Mouse (Mus musculus): Measurements from ENCODE around the gene Slc16a2. TPM values are rescaled to one million over a fixed set of nuclear protein-coding genes. Genes with fewer than 3 reads are reported as not detected.

Slc16a2 gene
- polyA plus RNA-seq, 1 experiment from 2014 or later, result 16.3 TPM

- no peak overlapping the region for H3K9ac ChIP-seq (ENCODE audit: low read length)
- H3K27me3 ChIP-seq (ENCODE audit: control insufficient read depth, insufficient read depth, low read length), result peaks cover 15% of the 10 kb centered on the region; the same call in 1 of the 2 replicates
- no peak for ATAC-seq (ENCODE audit: insufficient read depth, low FRiP score, low TSS enrichment)
- no peaks in the 10 kb centered on the region for H3K4me1 ChIP-seq (ENCODE audit: control insufficient read depth, insufficient read depth, low read length)
- 59% methylated on average over 12 of the region's 12 CpGs for WGBS
- DNase-seq (ENCODE audit: low spot score), result no peak
- no peak overlapping the region for H3K27ac ChIP-seq (ENCODE audit: low read depth, low read length)
- no peaks in the 10 kb centered on the region for H3K36me3 ChIP-seq (ENCODE audit: control insufficient read depth, insufficient read depth, low read length)
- H3K4me3 ChIP-seq (ENCODE audit: low read depth, low read length), result no peak overlapping the region
- no peaks in the 10 kb centered on the region for H3K9me3 ChIP-seq (ENCODE audit: control insufficient read depth, low read length)
- no peak overlapping the region for H3K4me2 ChIP-seq (ENCODE audit: low read depth)
Measured at GRCm38 (mm10) chrX:103719618-103720185, 102.1 kb downstream of the Slc16a2 start.

GRCm38 (mm10) chrX:103712922-103713321, 108.9 kb downstream of the Slc16a2 start:
- H3K4me3 ChIP-seq (ENCODE audit: low read depth, low read length), result no peak overlapping the region
- H3K27me3 ChIP-seq (ENCODE audit: control insufficient read depth, insufficient read depth, low read length), result peaks cover 25% of the 10 kb centered on the region; the same call in 1 of the 2 replicates
- H3K9me3 ChIP-seq (ENCODE audit: control insufficient read depth, low read length), result no peaks in the 10 kb centered on the region
- DNase-seq (ENCODE audit: low spot score) (no peak), ATAC-seq (ENCODE audit: insufficient read depth, low FRiP score, low TSS enrichment) (no peak)
- H3K4me1 ChIP-seq (ENCODE audit: control insufficient read depth, insufficient read depth, low read length), result no peaks in the 10 kb centered on the region
- 76% methylated on average over 7 of the region's 7 CpGs for WGBS
- H3K36me3 ChIP-seq (ENCODE audit: control insufficient read depth, insufficient read depth, low read length), result no peaks in the 10 kb centered on the region
- no peak overlapping the region for H3K9ac ChIP-seq (ENCODE audit: low read length)
- no peak overlapping the region for H3K4me2 ChIP-seq (ENCODE audit: low read depth)
- no peak overlapping the region for H3K27ac ChIP-seq (ENCODE audit: low read depth, low read length)

GRCm38 (mm10) chrX:103709671-103710070, 112.1 kb downstream of the Slc16a2 start:
- no peak overlapping the region for H3K27ac ChIP-seq (ENCODE audit: low read depth, low read length)
- H3K27me3 ChIP-seq (ENCODE audit: control insufficient read depth, insufficient read depth, low read length), result peaks cover 44% of the 10 kb centered on the region

DNA sequence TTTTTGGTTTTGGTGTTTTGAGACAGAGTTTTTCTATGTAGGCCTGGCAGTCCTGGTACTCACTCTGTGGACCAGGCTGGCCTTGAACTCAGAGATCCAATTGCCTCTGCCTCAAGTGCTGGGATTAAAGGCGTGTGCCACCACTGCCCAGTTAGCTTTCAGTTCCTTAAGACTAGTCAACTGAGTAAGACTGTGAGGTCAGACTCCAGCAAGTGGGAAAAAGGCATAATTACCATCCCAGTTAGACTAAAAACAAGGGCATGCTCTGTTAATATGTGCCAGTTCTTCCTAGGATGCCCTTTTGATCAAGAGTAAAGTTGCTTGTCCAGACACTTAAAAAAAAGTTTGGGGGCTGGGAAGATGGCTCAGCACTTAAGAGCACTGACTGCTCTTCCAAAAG, 113.2 kb downstream of the Slc16a2 start:
- no peak overlapping the region for H3K4me2 ChIP-seq (ENCODE audit: low read depth)
- no peaks in the 10 kb centered on the region for H3K4me1 ChIP-seq (ENCODE audit: control insufficient read depth, insufficient read depth, low read length)
- peaks cover 43% of the 10 kb centered on the region for H3K27me3 ChIP-seq (ENCODE audit: control insufficient read depth, insufficient read depth, low read length)
- no peak overlapping the region for H3K27ac ChIP-seq (ENCODE audit: low read depth, low read length)
- 84% methylated on average over 1 of the region's 1 CpGs for WGBS
- no peak overlapping the region for H3K4me3 ChIP-seq (ENCODE audit: low read depth, low read length)
- no peaks in the 10 kb centered on the region for H3K36me3 ChIP-seq (ENCODE audit: control insufficient read depth, insufficient read depth, low read length)
- H3K9me3 ChIP-seq (ENCODE audit: control insufficient read depth, low read length), result no peaks in the 10 kb centered on the region
- no peak for ATAC-seq (ENCODE audit: insufficient read depth, low FRiP score, low TSS enrichment)
- no peak overlapping the region for H3K9ac ChIP-seq (ENCODE audit: low read length)
- no peak for DNase-seq (ENCODE audit: low spot score)

More at GRCm38 (mm10) chrX:103709671-103710070, 112.1 kb downstream of the Slc16a2 start:
- H3K9me3 ChIP-seq (ENCODE audit: control insufficient read depth, low read length), result no peaks in the 10 kb centered on the region
- no peak overlapping the region for H3K4me3 ChIP-seq (ENCODE audit: low read depth, low read length)
- H3K36me3 ChIP-seq (ENCODE audit: control insufficient read depth, insufficient read depth, low read length), result no peaks in the 10 kb centered on the region
- no peaks in the 10 kb centered on the region for H3K4me1 ChIP-seq (ENCODE audit: control insufficient read depth, insufficient read depth, low read length)
- 69% methylated on average over 2 of the region's 2 CpGs for WGBS
- no peak overlapping the region for H3K9ac ChIP-seq (ENCODE audit: low read length)
- no peak overlapping the region for H3K4me2 ChIP-seq (ENCODE audit: low read depth)
- DNase-seq (ENCODE audit: low spot score) (no peak), ATAC-seq (ENCODE audit: insufficient read depth, low FRiP score, low TSS enrichment) (no peak)

GRCm38 (mm10) chrX:103704611-103705010, 117.2 kb downstream of the Slc16a2 start:
- Histone ChIP-seq H3K9me3 (ENCODE audit: control insufficient read depth, low read length) (no peaks in the 10 kb centered on the region), H3K36me3 (ENCODE audit: control insufficient read depth, insufficient read depth, low read length) (no peaks in the 10 kb centered on the region), H3K4me3 (ENCODE audit: low read depth, low read length) (no peak overlapping the region), H3K4me1 (ENCODE audit: control insufficient read depth, insufficient read depth, low read length) (no peaks in the 10 kb centered on the region), H3K27me3 (ENCODE audit: control insufficient read depth, insufficient read depth, low read length) (peaks cover 47% of the 10 kb centered on the region), H3K27ac (ENCODE audit: low read depth, low read length) (no peak overlapping the region), H3K4me2 (ENCODE audit: low read depth) (no peak overlapping the region), H3K9ac (ENCODE audit: low read length) (no peak overlapping the region)
- DNase-seq (ENCODE audit: low spot score) (no peak), ATAC-seq (ENCODE audit: insufficient read depth, low FRiP score, low TSS enrichment) (no peak)
- 92% methylated on average over 4 of the region's 4 CpGs for WGBS

- Histone ChIP-seq H3K27ac (ENCODE audit: low read depth, low read length) (no peak overlapping the region), H3K4me3 (ENCODE audit: low read depth, low read length) (no peak overlapping the region), H3K9ac (ENCODE audit: low read length) (no peak overlapping the region), H3K4me1 (ENCODE audit: control insufficient read depth, insufficient read depth, low read length) (no peaks in the 10 kb centered on the region), H3K36me3 (ENCODE audit: control insufficient read depth, insufficient read depth, low read length) (no peaks in the 10 kb centered on the region), H3K4me2 (ENCODE audit: low read depth) (no peak overlapping the region), H3K27me3 (ENCODE audit: control insufficient read depth, insufficient read depth, low read length) (peaks cover 47% of the 10 kb centered on the region), H3K9me3 (ENCODE audit: control insufficient read depth, low read length) (no peaks in the 10 kb centered on the region)
- DNase-seq (ENCODE audit: low spot score) (peak; percentile 29), ATAC-seq (ENCODE audit: insufficient read depth, low FRiP score, low TSS enrichment) (no peak)
- 87% methylated on average over 4 of the region's 4 CpGs for WGBS
Measured at GRCm38 (mm10) chrX:103704024-103704423, 117.8 kb downstream of the Slc16a2 start.

DNA sequence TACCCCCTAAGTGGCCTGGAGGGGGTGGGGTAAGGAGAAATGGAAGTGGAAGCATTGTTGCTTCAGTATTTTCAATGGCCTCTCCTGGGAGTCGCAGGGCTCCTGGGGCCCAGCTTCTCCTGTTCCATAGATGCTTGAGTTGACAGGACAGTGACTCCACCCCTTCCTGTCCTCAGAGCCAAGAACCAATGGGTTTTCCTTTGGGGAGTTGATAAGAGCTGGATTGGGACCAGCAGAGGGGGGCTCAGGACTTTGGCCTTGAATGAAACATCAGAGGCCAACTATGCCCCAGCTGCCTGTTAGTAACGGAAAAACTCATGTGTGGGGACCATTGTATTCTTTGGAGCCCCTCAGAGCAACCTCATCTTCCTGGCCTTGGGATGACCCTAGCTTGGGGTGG, 124.0 kb downstream of the Slc16a2 start:
- Histone ChIP-seq H3K4me3 (ENCODE audit: low read depth, low read length) (no peak overlapping the region), H3K27me3 (ENCODE audit: control insufficient read depth, insufficient read depth, low read length) (peaks cover 65% of the 10 kb centered on the region), H3K36me3 (ENCODE audit: control insufficient read depth, insufficient read depth, low read length) (no peaks in the 10 kb centered on the region), H3K4me1 (ENCODE audit: control insufficient read depth, insufficient read depth, low read length) (no peaks in the 10 kb centered on the region), H3K27ac (ENCODE audit: low read depth, low read length) (no peak overlapping the region), H3K9me3 (ENCODE audit: control insufficient read depth, low read length) (no peaks in the 10 kb centered on the region), H3K9ac (ENCODE audit: low read length) (no peak overlapping the region), H3K4me2 (ENCODE audit: low read depth) (no peak overlapping the region)
- 78% methylated on average over 2 of the region's 2 CpGs for WGBS
- no peak for DNase-seq (ENCODE audit: low spot score)
- no peak for ATAC-seq (ENCODE audit: insufficient read depth, low FRiP score, low TSS enrichment)

- Histone ChIP-seq H3K4me2 (ENCODE audit: low read depth) (peak overlapping the region; percentile 40), H3K9ac (ENCODE audit: low read length) (0 out of 2 replicates have a peak overlapping the region, but pooled peaks have one; percentile 15), H3K4me1 (ENCODE audit: control insufficient read depth, insufficient read depth, low read length) (no peaks in the 10 kb centered on the region), H3K9me3 (ENCODE audit: control insufficient read depth, low read length) (no peaks in the 10 kb centered on the region), H3K36me3 (ENCODE audit: control insufficient read depth, insufficient read depth, low read length) (no peaks in the 10 kb centered on the region), H3K27me3 (ENCODE audit: control insufficient read depth, insufficient read depth, low read length) (peaks cover 62% of the 10 kb centered on the region), H3K27ac (ENCODE audit: low read depth, low read length) (0 out of 2 replicates have a peak overlapping the region, but pooled peaks have one; percentile 27), H3K4me3 (ENCODE audit: low read depth, low read length) (peak overlapping the region; percentile 35; the same call in 1 of the 2 replicates)
- WGBS, result 12% methylated on average over 9 of the region's 9 CpGs
- ATAC-seq (ENCODE audit: insufficient read depth, low FRiP score, low TSS enrichment) (0 out of 2 replicates have a peak, but pooled peaks have one; percentile 53), DNase-seq (ENCODE audit: low spot score) (peak; percentile 21)
Measured at GRCm38 (mm10) chrX:103696081-103696519, 125.7 kb downstream of the Slc16a2 start.

All from neural tube, embryonic 11.5 days (tissue).